Mouse (Mus musculus) kidney, adult 11 months (tissue): Measurements from ENCODE around the gene Gm20388.
A peak's percentile ranks its signal among the peaks of the same experiment; 100 is the strongest.
"Not testable (repeated sequence)": the region's sequence is repeated elsewhere in the genome, so short reads cannot be mapped to it uniquely, and the experiment has no call there.

ENCODE experiments used
- DNase-seq: peaks from one replicate; pipeline ENCODE4 v3.0.0; 2022

Gm20388 gene

GRCm38 (mm10) chr8:123800867-123801266, 3890.2 kb downstream of the Gm20388 start:
- DNase-seq, result no peak

- DNase-seq, result no peak
Observed at GRCm38 (mm10) chr8:123801538-123801937, 3890.9 kb downstream of the Gm20388 start.

GRCm38 (mm10) chr8:123803639-123804038, 3893.0 kb downstream of the Gm20388 start:
- DNase-seq, result no peak

- no peak for DNase-seq
Observed at GRCm38 (mm10) chr8:123804586-123804985, 3893.9 kb downstream of the Gm20388 start.

GRCm38 (mm10) chr8:123805209-123805717, 3894.6 kb downstream of the Gm20388 start:
- no peak for DNase-seq

- peak; percentile 86 for DNase-seq
Observed at GRCm38 (mm10) chr8:123805718-123806373, 3895.2 kb downstream of the Gm20388 start, which contains the start of gene Rab4a. Gene Rab4a, plus strand, starts transcription at chr8:123805985.

GRCm38 (mm10) chr8:123806374-123806935, 3895.8 kb downstream of the Gm20388 start:
- DNase-seq, result peak; percentile 19

GRCm38 (mm10) chr8:123807024-123807431, 3896.4 kb downstream of the Gm20388 start:
- DNase-seq, result peak; percentile 53

GRCm38 (mm10) chr8:123807852-123808573, 3897.4 kb downstream of the Gm20388 start:
- DNase-seq, result no peak

- DNase-seq, result no peak
Observed at GRCm38 (mm10) chr8:123808671-123809070, 3898.0 kb downstream of the Gm20388 start.

- DNase-seq, result not testable (repeated sequence)
Observed at GRCm38 (mm10) chr8:123809342-123809741, 3898.7 kb downstream of the Gm20388 start.

GRCm38 (mm10) chr8:123812227-123812626, 3901.6 kb downstream of the Gm20388 start:
- no peak for DNase-seq

GRCm38 (mm10) chr8:123813173-123813891, 3902.7 kb downstream of the Gm20388 start:
- DNase-seq, result peak; percentile 66

GRCm38 (mm10) chr8:123813892-123814266, 3903.2 kb downstream of the Gm20388 start:
- no peak for DNase-seq

GRCm38 (mm10) chr8:123815325-123815724, 3904.7 kb downstream of the Gm20388 start:
- DNase-seq, result no peak

- DNase-seq, result no peak
Observed at GRCm38 (mm10) chr8:123816939-123817338, 3906.3 kb downstream of the Gm20388 start.

GRCm38 (mm10) chr8:123817747-123818146, 3907.1 kb downstream of the Gm20388 start:
- DNase-seq, result no peak

- DNase-seq, result peak; percentile 61
Observed at GRCm38 (mm10) chr8:123819683-123820610, 3909.3 kb downstream of the Gm20388 start.

GRCm38 (mm10) chr8:123820780-123821179, 3910.1 kb downstream of the Gm20388 start:
- DNase-seq, result no peak

- no peak for DNase-seq
Observed at GRCm38 (mm10) chr8:123823111-123823510, 3912.5 kb downstream of the Gm20388 start.

- DNase-seq, result no peak
Observed at GRCm38 (mm10) chr8:123823532-123824123, 3913.0 kb downstream of the Gm20388 start.
